In the genomic region with DNA sequence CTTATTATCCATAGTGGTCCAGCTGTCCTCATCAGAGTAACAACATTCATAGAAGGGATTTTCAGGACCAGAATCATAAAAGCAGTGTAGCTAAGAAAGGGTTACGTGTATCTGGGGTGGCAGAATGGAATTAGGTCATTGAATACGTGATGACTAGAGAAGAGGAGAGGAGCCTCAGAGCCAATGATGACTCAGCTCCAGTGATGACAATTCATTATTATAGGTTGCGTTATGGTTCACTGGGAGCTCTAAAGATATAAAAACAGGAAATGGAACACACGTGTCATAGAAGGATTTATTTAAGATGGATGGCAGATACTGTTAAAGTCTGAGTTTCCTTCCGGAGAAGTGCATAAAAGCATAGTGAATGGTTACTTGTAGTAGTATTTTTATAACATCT, we compare ENCODE assay signal across 22 mouse cellular contexts.
DNase-seq lines count a peak whose midpoint lies in the region; ATAC-seq and TF ChIP-seq lines count a peak whose summit lies in the region.
"Had no signal": no experiment of that assay in that cellular context is flagged by ENCODE, and none has a peak within 500 bp of the region (broad histone marks: within the 10 kb centered on the region; RNA-seq: fewer than 3 reads in every experiment).

No protein-coding gene starts in this region.

- no peak for TF ChIP-seq CTCF in C2C12 (IDR thresholded peaks at IDR 0.05; ENCODE audit: control insufficient read depth, insufficient read depth, insufficient read length)

- no peak for DNase-seq in kidney, postnatal 36 days
- DNase-seq in Muller cell, postnatal 12 days (ENCODE audit: inconsistent ontology term), result peak; percentile 20
- DNase-seq in thymus, postnatal 14 days, result no peak
- no peak for DNase-seq in layer of hippocampus, postnatal 25 days (ENCODE audit: extremely low spot score in 1 of 2, low spot score in 1 of 2)
- DNase-seq: adrenal gland, postnatal 10 days; B cell, adult 2 months; cerebellum, adult 2 months; cerebellum, postnatal 10 days; gastrocnemius, postnatal 36 days; heart, adult 18-20 months; heart, postnatal 10 days; heart, postnatal 4 days had no signal

- H3K4me2 ChIP-seq in kidney, embryonic 16.5 days (replicated peaks; ENCODE audit: low read depth, low read length), result no peak overlapping the region
- peak overlapping the region; percentile 46 for H3K4me2 ChIP-seq in myocyte (ENCODE audit: low read depth)
- H3K4me2 ChIP-seq: forebrain, embryonic 15.5 days; hindbrain, embryonic 12.5 days had no signal

- no peaks in the 10 kb centered on the region for H3K27me3 ChIP-seq in kidney, embryonic 16.5 days (ENCODE audit: insufficient read depth, low read length)
- no peaks in the 10 kb centered on the region for H3K27me3 ChIP-seq in C2C12 (ENCODE audit: control insufficient read depth, insufficient read depth, insufficient read length)
- no peaks in the 10 kb centered on the region for H3K27me3 ChIP-seq in myocyte (ENCODE audit: control insufficient read depth, insufficient read depth, insufficient read length)
- H3K27me3 ChIP-seq: forebrain, embryonic 15.5 days; hindbrain, embryonic 12.5 days had no signal

- WGBS in kidney, embryonic 16.5 days, result 40% methylated on average over 5 of the region's 5 CpGs

- no peaks in the 10 kb centered on the region for H3K9me3 ChIP-seq in kidney, embryonic 16.5 days (ENCODE audit: low read length)
- H3K9me3 ChIP-seq: embryonic facial prominence, embryonic 10.5 days; forebrain, embryonic 10.5 days; forebrain, embryonic 15.5 days; heart, embryonic 10.5 days; hindbrain, embryonic 12.5 days had no signal

- no peak overlapping the region for H3K4me3 ChIP-seq in kidney, embryonic 16.5 days (ENCODE audit: low read length)
- H3K4me3 ChIP-seq in C2C12 (ENCODE audit: insufficient read depth, poor library complexity, severe bottlenecking), result no peak overlapping the region
- H3K4me3 ChIP-seq in myocyte, result no peak overlapping the region
- H3K4me3 ChIP-seq: embryonic facial prominence, embryonic 10.5 days; forebrain, embryonic 10.5 days; forebrain, embryonic 15.5 days; heart, embryonic 10.5 days; hindbrain, embryonic 12.5 days had no signal

- peak; percentile 31; the same call in 1 of the 2 replicates for ATAC-seq in kidney, embryonic 16.5 days (ENCODE audit: low FRiP score, low TSS enrichment)
- ATAC-seq: forebrain, embryonic 15.5 days; hindbrain, embryonic 16.5 days; inflammation-experienced regulatory T-cells, adult 6 months had no signal

- no peak for TF ChIP-seq POLR2A in myocyte (IDR thresholded peaks at IDR 0.05; ENCODE audit: insufficient read length, low read depth)

- H3K79me2 ChIP-seq in C2C12 (ENCODE audit: control insufficient read depth, insufficient read depth) (no peaks in the 10 kb centered on the region), myocyte (ENCODE audit: control insufficient read depth, insufficient read depth) (no peaks in the 10 kb centered on the region)

- no peaks in the 10 kb centered on the region for H3K36me3 ChIP-seq in kidney, embryonic 16.5 days (ENCODE audit: insufficient read depth, low read length)
- H3K36me3 ChIP-seq in C2C12 (ENCODE audit: control insufficient read depth, insufficient read depth) (no peaks in the 10 kb centered on the region), myocyte (ENCODE audit: control insufficient read depth, insufficient read depth) (no peaks in the 10 kb centered on the region)
- H3K36me3 ChIP-seq: embryonic facial prominence, embryonic 10.5 days; forebrain, embryonic 10.5 days; forebrain, embryonic 15.5 days; heart, embryonic 10.5 days; hindbrain, embryonic 12.5 days had no signal

- H3K79me3 ChIP-seq in C2C12 (ENCODE audit: low read depth), result no peaks in the 10 kb centered on the region

- no peaks in the 10 kb centered on the region for H3K4me1 ChIP-seq in kidney, embryonic 16.5 days (ENCODE audit: insufficient read depth, low read length)
- H3K4me1 ChIP-seq: embryonic facial prominence, embryonic 10.5 days; forebrain, embryonic 10.5 days; forebrain, embryonic 15.5 days; heart, embryonic 10.5 days; hindbrain, embryonic 12.5 days had no signal

- H3ac ChIP-seq in C2C12 (ENCODE audit: control insufficient read depth, insufficient read length, low read depth) (no peak overlapping the region), myocyte (ENCODE audit: control insufficient read depth, insufficient read length) (no peak overlapping the region)

- no peak overlapping the region for H3K9ac ChIP-seq in kidney, embryonic 16.5 days (replicated peaks; ENCODE audit: low read length)
- H3K9ac ChIP-seq: forebrain, embryonic 15.5 days; hindbrain, embryonic 12.5 days had no signal

- no peak overlapping the region for H3K27ac ChIP-seq in kidney, embryonic 16.5 days (ENCODE audit: low read length)
- H3K27ac ChIP-seq: embryonic facial prominence, embryonic 10.5 days; forebrain, embryonic 10.5 days; forebrain, embryonic 15.5 days; heart, embryonic 10.5 days; hindbrain, embryonic 12.5 days had no signal

TF ChIP-seq in C2C12, 6 proteins besides CTCF, POLR2A, EP300 and RAD21:
- TF ChIP-seq CEBPB (IDR thresholded peaks at IDR 0.05; ENCODE audit: low read depth), result peak; percentile 22
- TF ChIP-seq MYOD1 (IDR thresholded peaks at IDR 0.05; ENCODE audit: control insufficient read depth, insufficient read length, low read depth), result no peak
- no peak for TF ChIP-seq FOSL1 (IDR thresholded peaks at IDR 0.05; ENCODE audit: insufficient read depth, low read length, poor library complexity, severe bottlenecking)
- peak; percentile 23 for TF ChIP-seq USF1 (IDR thresholded peaks at IDR 0.05; ENCODE audit: low read depth)
- no peak for TF ChIP-seq MYOG (IDR thresholded peaks at IDR 0.05; ENCODE audit: control insufficient read depth, extremely low read depth, insufficient read length)
- no peak for TF ChIP-seq MAX (IDR thresholded peaks at IDR 0.05)

TF ChIP-seq in myocyte, 11 proteins besides CTCF, POLR2A, EP300 and RAD21:
- TF ChIP-seq SRF (IDR thresholded peaks at IDR 0.05; ENCODE audit: control insufficient read depth, insufficient read length, low read depth), result no peak
- 0 out of 2 replicates have a peak, but pooled peaks have one; percentile 26 for TF ChIP-seq CEBPB (IDR thresholded peaks at IDR 0.05; ENCODE audit: insufficient read depth, poor library complexity, severe bottlenecking)
TF ChIP-seq in myocyte: peak in this region for 1.
